Mouse (Mus musculus): ENCODE measurements around the gene Prcc.

The Prcc gene

GRCm38 (mm10) chr3:87885281-87886003 is at the start of gene Prcc:
Gene Prcc (minus strand): TSS chr3:87885608.
- DNase-seq (ENCODE audit: low spot score): peak; percentile 97

- DNase-seq (ENCODE audit: low spot score): no peak
These were observed 49.8 kb upstream of the Prcc start for GRCm38 (mm10) chr3:87935201-87935600.

GRCm38 (mm10) chr3:87934501-87934900 is 49.1 kb upstream of the Prcc start:
- DNase-seq (ENCODE audit: low spot score): no peak

- no peak for DNase-seq (ENCODE audit: low spot score)
These were observed 48.6 kb upstream of the Prcc start for GRCm38 (mm10) chr3:87934026-87934425.

GRCm38 (mm10) chr3:87930078-87930795 is 44.8 kb upstream of the Prcc start, which contains the start of the genes Isg20l2 and Rrnad1:
Gene Isg20l2 (plus strand): TSS chr3:87930314.
Gene Rrnad1 (minus strand): TSS chr3:87930717.
- DNase-seq (ENCODE audit: low spot score): peak; percentile 94

- DNase-seq (ENCODE audit: low spot score): no peak
These were observed 44.1 kb upstream of the Prcc start for GRCm38 (mm10) chr3:87929341-87930077.

GRCm38 (mm10) chr3:87927452-87927851 is 42.0 kb upstream of the Prcc start:
- DNase-seq (ENCODE audit: low spot score): no peak

- DNase-seq (ENCODE audit: low spot score): no peak
These were observed 39.6 kb upstream of the Prcc start for GRCm38 (mm10) chr3:87924996-87925395.

- DNase-seq (ENCODE audit: low spot score): no peak
These were observed 35.0 kb upstream of the Prcc start for GRCm38 (mm10) chr3:87920270-87920943.

GRCm38 (mm10) chr3:87919336-87920108 is 34.1 kb upstream of the Prcc start, which contains the start of gene Mrpl24:
Gene Mrpl24 (plus strand): TSS chr3:87919506.
- DNase-seq (ENCODE audit: low spot score): peak; percentile 89

GRCm38 (mm10) chr3:87918551-87918950 is 33.1 kb upstream of the Prcc start:
- DNase-seq (ENCODE audit: low spot score): no peak

- DNase-seq (ENCODE audit: low spot score): no peak
These were observed 31.6 kb upstream of the Prcc start for GRCm38 (mm10) chr3:87916990-87917389.

GRCm38 (mm10) chr3:87913891-87914290 is 28.5 kb upstream of the Prcc start:
- no peak for DNase-seq (ENCODE audit: low spot score)

GRCm38 (mm10) chr3:87913491-87913890 is 28.1 kb upstream of the Prcc start:
- no peak for DNase-seq (ENCODE audit: low spot score)

- no peak for DNase-seq (ENCODE audit: low spot score)
These were observed 25.2 kb upstream of the Prcc start for GRCm38 (mm10) chr3:87910573-87911141.

GRCm38 (mm10) chr3:87909874-87910273 is 24.5 kb upstream of the Prcc start:
- DNase-seq (ENCODE audit: low spot score): no peak

- no peak for DNase-seq (ENCODE audit: low spot score)
These were observed 24.0 kb upstream of the Prcc start for GRCm38 (mm10) chr3:87909381-87909780.

- no peak for DNase-seq (ENCODE audit: low spot score)
These were observed 22.5 kb upstream of the Prcc start for GRCm38 (mm10) chr3:87907906-87908305.

GRCm38 (mm10) chr3:87906981-87907857 is 21.8 kb upstream of the Prcc start:
- no peak for DNase-seq (ENCODE audit: low spot score)

GRCm38 (mm10) chr3:87906601-87906980 is 21.2 kb upstream of the Prcc start:
- DNase-seq (ENCODE audit: low spot score): no peak
